Mouse (Mus musculus): Measurements from ENCODE around the gene Prg2.

GRCm38 (mm10) chr2:84939711-84940110, 40.5 kb upstream of the Prg2 start:
- TF ChIP-seq CTCF (IDR thresholded peaks at IDR 0.05; ENCODE audit: control insufficient read depth, insufficient read depth, insufficient read length), result no peak
- TF ChIP-seq MAX (IDR thresholded peaks at IDR 0.05), result no peak

All from C2C12 (cell line).